Mouse (Mus musculus) c-Kit-positive CD71-positive TER-119-positive erythroid progenitor cells, embryonic 14.5 days (primary cell): ENCODE data around the gene Rad23a.

Experiments
- DNase-seq: peaks from one replicate; pipeline ENCODE4 v3.0.0-alpha.2; 2013; ENCODE audit warnings: low spot score

Gene Rad23a

GRCm38 (mm10) chr8:84813059-84813458 lies 27.4 kb downstream of the Rad23a start:
- DNase-seq: peak; percentile 82

- DNase-seq: no peak
Measured at GRCm38 (mm10) chr8:84811303-84811702, 29.2 kb downstream of the Rad23a start.

GRCm38 (mm10) chr8:84810896-84811295 lies 29.6 kb downstream of the Rad23a start:
- peak; percentile 77 for DNase-seq

GRCm38 (mm10) chr8:84809941-84810280 lies 30.6 kb downstream of the Rad23a start:
- no peak for DNase-seq

GRCm38 (mm10) chr8:84809109-84809940 lies 31.1 kb downstream of the Rad23a start:
- no peak for DNase-seq

- no peak for DNase-seq
Measured at GRCm38 (mm10) chr8:84806031-84806430, 34.4 kb downstream of the Rad23a start.

GRCm38 (mm10) chr8:84799999-84800831 lies 40.2 kb downstream of the Rad23a start, which contains the start of gene Nfix:
Gene Nfix, minus strand, starts transcription at chr8:84800344.
- DNase-seq: no peak

- DNase-seq: no peak
Measured at GRCm38 (mm10) chr8:84799136-84799931, 41.1 kb downstream of the Rad23a start.

- no peak for DNase-seq
Measured at GRCm38 (mm10) chr8:84798446-84799135, 41.9 kb downstream of the Rad23a start.

- no peak for DNase-seq
Measured at GRCm38 (mm10) chr8:84797971-84798370, 42.5 kb downstream of the Rad23a start.

GRCm38 (mm10) chr8:84797256-84797797 lies 43.1 kb downstream of the Rad23a start:
- DNase-seq: no peak

- no peak for DNase-seq
Measured at GRCm38 (mm10) chr8:84794486-84794885, 46.0 kb downstream of the Rad23a start.

GRCm38 (mm10) chr8:84793791-84794485 lies 46.5 kb downstream of the Rad23a start:
- no peak for DNase-seq

- DNase-seq: no peak
Measured at GRCm38 (mm10) chr8:84793134-84793533, 47.3 kb downstream of the Rad23a start.

GRCm38 (mm10) chr8:84792429-84792947 lies 48.0 kb downstream of the Rad23a start:
- no peak for DNase-seq

GRCm38 (mm10) chr8:84790537-84790936 lies 49.9 kb downstream of the Rad23a start:
- no peak for DNase-seq

GRCm38 (mm10) chr8:84789855-84790486 lies 50.5 kb downstream of the Rad23a start:
- DNase-seq: no peak

- no peak for DNase-seq
Measured at GRCm38 (mm10) chr8:84789345-84789744, 51.1 kb downstream of the Rad23a start.

- DNase-seq: no peak
Measured at GRCm38 (mm10) chr8:84788896-84789295, 51.6 kb downstream of the Rad23a start.
